Mouse (Mus musculus): ENCODE measurements around the gene Fis1. TPM values are rescaled to one million over a fixed set of nuclear protein-coding genes. Genes with fewer than 3 reads are reported as not detected.

Gene Fis1
- 285 and 320 TPM in 2 replicates for polyA plus RNA-seq (2014; fragmentation: Nextera tagmentation; extraction: Ambion mirVana)

DNA sequence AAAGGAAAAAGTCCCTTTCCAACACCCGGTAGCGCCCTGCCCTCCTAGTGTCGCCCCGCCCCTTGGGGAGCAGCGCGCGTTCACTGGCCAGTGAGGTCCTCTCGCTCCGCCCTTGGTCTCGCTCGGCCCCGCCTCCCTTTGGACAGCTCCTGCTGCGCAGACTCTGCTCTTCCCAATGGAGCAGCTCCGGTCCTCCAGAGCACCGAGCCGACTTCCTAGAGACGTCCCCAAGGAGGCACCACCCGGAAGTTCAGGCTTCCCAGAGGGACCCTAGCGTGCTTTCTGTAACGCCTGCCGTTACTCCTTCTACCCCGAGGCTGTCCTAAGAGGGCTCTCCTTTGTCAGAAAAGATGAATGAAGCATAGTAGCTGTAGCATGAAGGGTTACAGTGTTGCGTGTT, at the start of gene Fis1:
Fis1 (plus strand) TSS at position 261 of the 400 bp plus-strand sequence.
- H3K9me3 ChIP-seq (ENCODE audit: control insufficient read depth, low read length) = no peaks in the 10 kb centered on the region
- no peaks in the 10 kb centered on the region for H3K27me3 ChIP-seq (ENCODE audit: control insufficient read depth, insufficient read depth, low read length)
- H3K4me2 ChIP-seq (ENCODE audit: low read depth) = peak within 1 kb of the TSS; percentile 70
- H3K27ac ChIP-seq (ENCODE audit: low read depth, low read length) = no peak within 1 kb of the TSS
- H3K36me3 ChIP-seq (ENCODE audit: control insufficient read depth, insufficient read depth, low read length) = no peaks in the 10 kb centered on the region
- ATAC-seq (ENCODE audit: insufficient read depth, low FRiP score, low TSS enrichment) (peak; percentile 98), DNase-seq (ENCODE audit: low spot score) (peak; percentile 98)
- H3K4me3 ChIP-seq (ENCODE audit: low read depth, low read length) = peak within 1 kb of the TSS; percentile 62
- peak within 1 kb of the TSS; percentile 58 for H3K9ac ChIP-seq (ENCODE audit: low read length)
- WGBS = under 1% methylated on average over 23 of the region's 23 CpGs
- H3K4me1 ChIP-seq (ENCODE audit: control insufficient read depth, insufficient read depth, low read length) = peaks cover 4% of the 10 kb centered on the region

DNA sequence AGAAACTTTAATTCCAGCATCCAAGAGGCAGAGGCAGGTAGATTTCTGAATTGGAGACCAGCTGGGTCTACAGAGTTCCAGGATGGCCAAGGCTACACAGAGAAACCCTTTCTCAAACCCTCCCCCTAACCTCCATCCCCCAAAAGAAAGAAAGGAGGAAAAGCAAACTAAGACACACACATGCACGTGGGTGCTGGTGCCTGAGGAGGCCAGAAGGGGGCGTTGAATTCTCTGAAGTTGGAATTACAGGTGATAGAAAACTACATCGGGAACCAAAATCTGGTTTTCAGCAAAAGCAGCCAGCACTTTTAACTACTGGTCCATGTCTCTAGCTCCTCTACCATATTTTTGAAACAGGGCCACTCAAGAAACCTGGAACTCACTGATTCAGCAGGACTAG, 48.5 kb upstream of the Fis1 start:
- Histone ChIP-seq H3K9ac (ENCODE audit: low read length) (no peak overlapping the region), H3K4me2 (ENCODE audit: low read depth) (no peak overlapping the region), H3K27ac (ENCODE audit: low read depth, low read length) (no peak overlapping the region), H3K27me3 (ENCODE audit: control insufficient read depth, insufficient read depth, low read length) (no peaks in the 10 kb centered on the region), H3K4me1 (ENCODE audit: control insufficient read depth, insufficient read depth, low read length) (no peaks in the 10 kb centered on the region; the same call in 1 of the 2 replicates), H3K4me3 (ENCODE audit: low read depth, low read length) (no peak overlapping the region), H3K9me3 (ENCODE audit: control insufficient read depth, low read length) (no peaks in the 10 kb centered on the region), H3K36me3 (ENCODE audit: control insufficient read depth, insufficient read depth, low read length) (no peaks in the 10 kb centered on the region)
- ATAC-seq (ENCODE audit: insufficient read depth, low FRiP score, low TSS enrichment) (no peak), DNase-seq (ENCODE audit: low spot score) (no peak)
- WGBS = 56% methylated on average over 3 of the region's 3 CpGs

- H3K4me2 ChIP-seq (ENCODE audit: low read depth) = no peak overlapping the region
- H3K27ac ChIP-seq (ENCODE audit: low read depth, low read length) = no peak overlapping the region
- DNase-seq (ENCODE audit: low spot score) (no peak), ATAC-seq (ENCODE audit: insufficient read depth, low FRiP score, low TSS enrichment) (no peak)
- H3K9ac ChIP-seq (ENCODE audit: low read length) = no peak overlapping the region
- peaks cover 2% of the 10 kb centered on the region; the same call in 1 of the 2 replicates for H3K4me1 ChIP-seq (ENCODE audit: control insufficient read depth, insufficient read depth, low read length)
- WGBS = 47% methylated on average over 7 of the region's 7 CpGs
- no peaks in the 10 kb centered on the region for H3K27me3 ChIP-seq (ENCODE audit: control insufficient read depth, insufficient read depth, low read length)
- no peaks in the 10 kb centered on the region for H3K36me3 ChIP-seq (ENCODE audit: control insufficient read depth, insufficient read depth, low read length)
- H3K4me3 ChIP-seq (ENCODE audit: low read depth, low read length) = no peak overlapping the region
- H3K9me3 ChIP-seq (ENCODE audit: control insufficient read depth, low read length) = no peaks in the 10 kb centered on the region
Measured at GRCm38 (mm10) chr5:136905630-136906029, 47.4 kb upstream of the Fis1 start.

- ATAC-seq (ENCODE audit: insufficient read depth, low FRiP score, low TSS enrichment) (peak; percentile 31; the same call in 1 of the 2 replicates), DNase-seq (ENCODE audit: low spot score) (no peak)
- no peak overlapping the region for H3K27ac ChIP-seq (ENCODE audit: low read depth, low read length)
- no peaks in the 10 kb centered on the region for H3K27me3 ChIP-seq (ENCODE audit: control insufficient read depth, insufficient read depth, low read length)
- H3K4me3 ChIP-seq (ENCODE audit: low read depth, low read length) = peak overlapping the region; percentile 73
- WGBS = 45% methylated on average over 9 of the region's 9 CpGs
- no peaks in the 10 kb centered on the region for H3K9me3 ChIP-seq (ENCODE audit: control insufficient read depth, low read length)
- no peaks in the 10 kb centered on the region for H3K36me3 ChIP-seq (ENCODE audit: control insufficient read depth, insufficient read depth, low read length)
- peaks cover 2% of the 10 kb centered on the region; the same call in 1 of the 2 replicates for H3K4me1 ChIP-seq (ENCODE audit: control insufficient read depth, insufficient read depth, low read length)
- peak overlapping the region; percentile 32; the same call in 1 of the 2 replicates for H3K9ac ChIP-seq (ENCODE audit: low read length)
- H3K4me2 ChIP-seq (ENCODE audit: low read depth) = peak overlapping the region; percentile 76
Measured at GRCm38 (mm10) chr5:136907587-136907986, 45.5 kb upstream of the Fis1 start.

GRCm38 (mm10) chr5:136907991-136908857, 44.9 kb upstream of the Fis1 start, which contains the start of gene Ift22:
Gene Ift22, plus strand, starts transcription at chr5:136908150.
- DNase-seq (ENCODE audit: low spot score) = peak; percentile 90
- Histone ChIP-seq H3K27ac (ENCODE audit: low read depth, low read length) (no peak within 1 kb of the TSS), H3K4me1 (ENCODE audit: control insufficient read depth, insufficient read depth, low read length) (peaks cover 2% of the 10 kb centered on the region; the same call in 1 of the 2 replicates)

DNA sequence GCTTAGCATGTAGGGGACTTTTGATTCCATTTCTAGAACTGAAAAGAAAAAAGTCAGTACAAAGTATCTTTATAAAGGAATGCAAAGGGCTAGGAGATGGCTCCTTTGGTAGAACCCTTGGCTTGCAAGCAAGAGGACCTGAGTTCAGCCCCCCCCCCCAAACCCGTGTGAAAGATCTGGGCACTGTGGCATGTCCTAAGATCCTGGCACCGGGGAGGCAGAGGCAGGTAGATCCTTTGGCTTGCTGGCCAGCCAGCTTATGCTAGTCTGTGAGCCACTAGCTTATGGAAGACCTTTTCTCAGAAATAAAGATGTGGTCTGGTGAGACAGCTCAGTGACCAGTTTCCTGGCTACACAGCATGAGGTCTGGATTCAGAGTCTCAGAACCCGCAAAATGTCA, 38.9 kb upstream of the Fis1 start:
- no peak overlapping the region for H3K9ac ChIP-seq (ENCODE audit: low read length)
- 84% methylated on average over 3 of the region's 3 CpGs for WGBS
- H3K4me1 ChIP-seq (ENCODE audit: control insufficient read depth, insufficient read depth, low read length) = 0 out of 2 replicates have a peak, but pooled peaks cover 2% of the 10 kb centered on the region
- 0 out of 2 replicates have a peak overlapping the region, but pooled peaks have one; percentile 8 for H3K27ac ChIP-seq (ENCODE audit: low read depth, low read length)
- H3K4me2 ChIP-seq (ENCODE audit: low read depth) = no peak overlapping the region
- no peak overlapping the region for H3K4me3 ChIP-seq (ENCODE audit: low read depth, low read length)
- H3K27me3 ChIP-seq (ENCODE audit: control insufficient read depth, insufficient read depth, low read length) = no peaks in the 10 kb centered on the region
- peaks cover 4% of the 10 kb centered on the region; the same call in 1 of the 2 replicates for H3K36me3 ChIP-seq (ENCODE audit: control insufficient read depth, insufficient read depth, low read length)
- DNase-seq (ENCODE audit: low spot score) = no peak
- H3K9me3 ChIP-seq (ENCODE audit: control insufficient read depth, low read length) = no peaks in the 10 kb centered on the region
- no peak for ATAC-seq (ENCODE audit: insufficient read depth, low FRiP score, low TSS enrichment)

More at GRCm38 (mm10) chr5:136907991-136908857, 44.9 kb upstream of the Fis1 start, which contains the start of gene Ift22:
- Histone ChIP-seq H3K9me3 (ENCODE audit: control insufficient read depth, low read length) (no peaks in the 10 kb centered on the region), H3K9ac (ENCODE audit: low read length) (peak within 1 kb of the TSS; percentile 70), H3K36me3 (ENCODE audit: control insufficient read depth, insufficient read depth, low read length) (0 out of 2 replicates have a peak, but pooled peaks cover 2% of the 10 kb centered on the region), H3K4me3 (ENCODE audit: low read depth, low read length) (peak within 1 kb of the TSS; percentile 73), H3K4me2 (ENCODE audit: low read depth) (peak within 1 kb of the TSS; percentile 76), H3K27me3 (ENCODE audit: control insufficient read depth, insufficient read depth, low read length) (no peaks in the 10 kb centered on the region)
- 10% methylated on average over 32 of the region's 32 CpGs for WGBS
- ATAC-seq (ENCODE audit: insufficient read depth, low FRiP score, low TSS enrichment) = peak; percentile 92

GRCm38 (mm10) chr5:136917613-136918242, 35.3 kb upstream of the Fis1 start:
- WGBS = 94% methylated on average over 8 of the region's 8 CpGs
- Histone ChIP-seq H3K27me3 (ENCODE audit: control insufficient read depth, insufficient read depth, low read length) (no peaks in the 10 kb centered on the region), H3K36me3 (ENCODE audit: control insufficient read depth, insufficient read depth, low read length) (peaks cover 4% of the 10 kb centered on the region; the same call in 1 of the 2 replicates), H3K4me1 (ENCODE audit: control insufficient read depth, insufficient read depth, low read length) (peaks cover 5% of the 10 kb centered on the region), H3K4me3 (ENCODE audit: low read depth, low read length) (no peak overlapping the region), H3K4me2 (ENCODE audit: low read depth) (no peak overlapping the region), H3K9me3 (ENCODE audit: control insufficient read depth, low read length) (no peaks in the 10 kb centered on the region), H3K9ac (ENCODE audit: low read length) (no peak overlapping the region), H3K27ac (ENCODE audit: low read depth, low read length) (no peak overlapping the region)
- ATAC-seq (ENCODE audit: insufficient read depth, low FRiP score, low TSS enrichment) (no peak), DNase-seq (ENCODE audit: low spot score) (no peak)

- peaks cover 5% of the 10 kb centered on the region for H3K4me1 ChIP-seq (ENCODE audit: control insufficient read depth, insufficient read depth, low read length)
- ATAC-seq (ENCODE audit: insufficient read depth, low FRiP score, low TSS enrichment) (peak; percentile 81), DNase-seq (ENCODE audit: low spot score) (peak; percentile 83)
- peak overlapping the region; percentile 9 for H3K9ac ChIP-seq (ENCODE audit: low read length)
- WGBS = 4% methylated on average over 38 of the region's 38 CpGs
- H3K4me2 ChIP-seq (ENCODE audit: low read depth) = peak overlapping the region; percentile 82
- no peaks in the 10 kb centered on the region for H3K9me3 ChIP-seq (ENCODE audit: control insufficient read depth, low read length)
- no peaks in the 10 kb centered on the region for H3K36me3 ChIP-seq (ENCODE audit: control insufficient read depth, insufficient read depth, low read length)
- no peaks in the 10 kb centered on the region for H3K27me3 ChIP-seq (ENCODE audit: control insufficient read depth, insufficient read depth, low read length)
- H3K27ac ChIP-seq (ENCODE audit: low read depth, low read length) = no peak overlapping the region
- peak overlapping the region; percentile 52 for H3K4me3 ChIP-seq (ENCODE audit: low read depth, low read length)
Measured at GRCm38 (mm10) chr5:136918655-136919472, 34.2 kb upstream of the Fis1 start.
